Mouse (Mus musculus) small intestine, adult 2 months (tissue): ENCODE measurements around the gene Hook2. TPM values are rescaled to one million over a fixed set of nuclear protein-coding genes. Genes with fewer than 3 reads are reported as not detected.

ENCODE experiments used
- H3K27ac ChIP-seq: fragments of 200-500 bp; 2 replicates; pipeline ENCODE4 v1.5.1; 2012; ENCODE audit warnings: low read depth, low read length, control low read depth, inconsistent platforms; ENCODE audit not compliant: insufficient read depth
- H3K27me3 ChIP-seq: fragments of 200-500 bp; 2 replicates; pipeline ENCODE4 v1.6.1; 2012; ENCODE audit warnings: mild to moderate bottlenecking, moderate library complexity, low read length, inconsistent platforms; ENCODE audit not compliant: control insufficient read depth, insufficient read depth
- H3K36me3 ChIP-seq: fragments of 200-500 bp; 2 replicates; pipeline ENCODE4 v1.6.1; 2012; ENCODE audit warnings: mild to moderate bottlenecking, low read length, control low read depth, inconsistent platforms; ENCODE audit not compliant: control insufficient read depth, insufficient read depth
- H3K4me1 ChIP-seq: fragments of 200-500 bp; 2 replicates; pipeline ENCODE4 v1.6.1; 2012; ENCODE audit warnings: low read length, inconsistent platforms, mixed read lengths; ENCODE audit not compliant: control insufficient read depth, insufficient read depth, insufficient read length
- H3K4me3 ChIP-seq: fragments of 200-500 bp; 2 replicates; pipeline ENCODE4 v1.5.1; 2012; ENCODE audit warnings: low read depth, mild to moderate bottlenecking, control low read depth, inconsistent platforms, low read length, moderate library complexity
- CTCF ChIP-seq: fragments of 200-500 bp; IDR thresholded peaks from 2 replicates; pipeline ENCODE4 v1.5.1; 2012; ENCODE audit warnings: low read depth, mild to moderate bottlenecking, control low read depth, inconsistent platforms, low read length, moderate library complexity, mixed read lengths; ENCODE audit not compliant: insufficient replicate concordance, insufficient read length; ENCODE audit errors: extremely low read depth
- POLR2A ChIP-seq: fragments of 200-500 bp; IDR thresholded peaks from 2 replicates; pipeline ENCODE4 v1.6.1; 2012; ENCODE audit warnings: low read depth, mild to moderate bottlenecking, control low read depth, inconsistent platforms, low read length, moderate library complexity
- WGBS: fragments of 180-500 bp; shearing (Covaris S2); methylation state at CpG from one replicate; pipeline ENCODE4 v1.1.7; 2018; 5-methylcytosine and 5-hydroxymethylcytosine counted together
- polyA plus RNA-seq: library from polyadenylated mRNA; depleted of rRNA; stranded (reverse); fragments of >200 nt; gene quantifications from 2 replicates; pipeline ENCODE4 v1.2.3, GENCODE M21; 2012

Hook2 gene
- polyA plus RNA-seq, 1 experiment = 56.9 TPM

GRCm38 (mm10) chr8:84987903-84988302 lies 2.5 kb upstream of the Hook2 start:
- Histone ChIP-seq H3K27me3 (no peaks in the 10 kb centered on the region), H3K4me3 (no peak overlapping the region), H3K27ac (peak overlapping the region; percentile 10; the same call in 1 of the 2 replicates), H3K4me1 (peaks cover 33% of the 10 kb centered on the region), H3K36me3 (0 out of 2 replicates have a peak, but pooled peaks cover 2% of the 10 kb centered on the region)
- TF ChIP-seq POLR2A = no peak
- WGBS = 78% methylated on average over 2 of the region's 2 CpGs

GRCm38 (mm10) chr8:84989311-84989731 lies 1.1 kb upstream of the Hook2 start:
- peaks cover 28% of the 10 kb centered on the region for H3K4me1 ChIP-seq
- no peaks in the 10 kb centered on the region for H3K27me3 ChIP-seq
- 0 out of 2 replicates have a peak, but pooled peaks cover 2% of the 10 kb centered on the region for H3K36me3 ChIP-seq
- H3K27ac ChIP-seq = peak overlapping the region; percentile 79
- WGBS = 5% methylated on average over 15 of the region's 15 CpGs
- peak overlapping the region; percentile 51 for H3K4me3 ChIP-seq
- TF ChIP-seq CTCF = no peak
- peak; percentile 31; the same call in 1 of the 2 replicates for TF ChIP-seq POLR2A

GRCm38 (mm10) chr8:84989810-84990209 lies 593 bp upstream of the Hook2 start:
- WGBS = under 1% methylated on average over 15 of the region's 15 CpGs
- peaks cover 3% of the 10 kb centered on the region; the same call in 1 of the 2 replicates for H3K36me3 ChIP-seq
- TF ChIP-seq POLR2A = no peak; the same call in 1 of the 2 replicates
- peak; percentile 90; the same call in 1 of the 2 replicates for TF ChIP-seq CTCF
- no peaks in the 10 kb centered on the region for H3K27me3 ChIP-seq
- peaks cover 23% of the 10 kb centered on the region for H3K4me1 ChIP-seq
- H3K27ac ChIP-seq = peak overlapping the region; percentile 91
- H3K4me3 ChIP-seq = peak overlapping the region; percentile 75

GRCm38 (mm10) chr8:84990836-84991235 lies 433 bp downstream of the Hook2 start:
- no peak for TF ChIP-seq CTCF
- no peak for TF ChIP-seq POLR2A
- Histone ChIP-seq H3K27ac (peak overlapping the region; percentile 93), H3K4me3 (peak overlapping the region; percentile 75), H3K4me1 (peaks cover 25% of the 10 kb centered on the region; the same call in 1 of the 2 replicates), H3K27me3 (no peaks in the 10 kb centered on the region), H3K36me3 (peaks cover 12% of the 10 kb centered on the region)
- WGBS = 2% methylated on average over 15 of the region's 15 CpGs

GRCm38 (mm10) chr8:84994375-84994774 lies 4.0 kb downstream of the Hook2 start:
- Histone ChIP-seq H3K4me3 (peak overlapping the region; percentile 28; the same call in 1 of the 2 replicates), H3K27me3 (no peaks in the 10 kb centered on the region), H3K27ac (peak overlapping the region; percentile 70; the same call in 1 of the 2 replicates), H3K4me1 (peaks cover 11% of the 10 kb centered on the region), H3K36me3 (peaks cover 25% of the 10 kb centered on the region)
- WGBS = 89% methylated on average over 9 of the region's 9 CpGs
- TF ChIP-seq CTCF (no peak), POLR2A (0 out of 2 replicates have a peak, but pooled peaks have one; percentile 29)

- WGBS = 69% methylated on average over 25 of the region's 25 CpGs
- H3K27ac ChIP-seq = no peak overlapping the region
- H3K4me1 ChIP-seq = peaks cover 11% of the 10 kb centered on the region
- H3K27me3 ChIP-seq = no peaks in the 10 kb centered on the region
- no peak overlapping the region for H3K4me3 ChIP-seq
- peaks cover 25% of the 10 kb centered on the region for H3K36me3 ChIP-seq
- TF ChIP-seq POLR2A (no peak), CTCF (no peak)
Measured at GRCm38 (mm10) chr8:84995680-84996079, 5.3 kb downstream of the Hook2 start.

GRCm38 (mm10) chr8:84996978-84997377 lies 6.6 kb downstream of the Hook2 start:
- TF ChIP-seq CTCF (no peak), POLR2A (no peak)
- Histone ChIP-seq H3K36me3 (peaks cover 30% of the 10 kb centered on the region), H3K27ac (no peak overlapping the region), H3K27me3 (no peaks in the 10 kb centered on the region), H3K4me3 (no peak overlapping the region), H3K4me1 (peaks cover 8% of the 10 kb centered on the region)
- 95% methylated on average over 5 of the region's 5 CpGs for WGBS
